Mouse (Mus musculus): ENCODE results near the gene Map3k13.

Gene Map3k13

GRCm38 (mm10) chr16:21852374-21852773, 58.2 kb downstream of the Map3k13 start:
- no peak for DNase-seq (ENCODE audit: low read depth, low spot score)

DNA sequence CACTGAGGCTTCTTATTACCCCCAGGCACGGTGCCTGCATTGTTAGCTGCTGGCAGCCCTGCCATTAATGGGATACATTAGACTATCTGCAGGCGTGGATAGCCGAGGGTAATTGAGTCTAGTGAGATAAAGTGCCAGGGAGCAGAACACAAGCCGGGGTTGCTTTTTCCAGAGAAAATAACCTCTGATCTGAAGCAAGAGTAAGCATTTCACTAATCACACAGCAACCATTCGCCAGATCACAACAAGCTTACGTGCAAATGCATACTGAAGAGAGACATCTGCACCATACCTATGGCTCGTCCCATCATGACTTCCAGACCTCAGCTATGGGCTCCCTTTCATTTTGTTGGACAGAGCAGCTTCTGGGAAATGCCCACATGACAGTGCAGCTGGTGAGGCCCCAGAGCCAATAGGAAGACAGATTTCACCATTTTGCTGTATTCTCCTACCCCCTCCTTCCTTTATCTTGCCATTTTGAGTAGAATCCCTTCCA, 59.3 kb downstream of the Map3k13 start:
- no peak for DNase-seq (ENCODE audit: low read depth, low spot score)

DNA sequence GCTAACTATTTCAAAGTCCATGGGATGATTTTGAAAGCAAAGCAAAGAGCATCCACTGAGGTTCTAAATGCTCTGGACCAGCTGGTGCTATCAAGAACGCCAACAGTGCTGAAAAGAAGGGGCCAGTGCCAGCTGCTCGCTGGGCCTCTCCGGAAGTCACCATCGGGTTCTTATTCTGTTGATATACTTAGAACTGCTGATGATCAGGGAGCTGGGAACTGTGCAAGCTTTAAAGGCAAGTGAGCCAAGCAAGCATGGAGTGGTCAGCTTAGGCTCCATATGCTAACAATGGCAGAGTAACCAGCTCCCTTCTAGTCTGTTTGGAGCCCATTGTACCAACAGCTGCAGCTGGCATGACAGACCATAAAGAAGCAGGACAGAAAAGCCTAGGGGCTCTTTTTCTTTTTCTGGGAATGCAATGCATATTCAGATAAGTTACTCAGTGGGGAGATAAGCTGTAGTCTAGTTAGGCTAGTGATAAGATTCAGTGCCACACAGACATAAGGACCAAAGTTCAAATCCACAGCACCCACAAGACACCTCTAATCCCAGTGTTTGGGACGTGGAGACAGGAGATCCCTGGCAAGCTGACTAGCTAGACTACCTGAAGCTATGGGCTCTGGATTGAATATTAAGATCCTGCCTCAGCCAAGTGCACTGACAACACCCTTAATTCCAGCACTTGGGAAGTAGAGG, 60.6 kb downstream of the Map3k13 start:
- DNase-seq (ENCODE audit: low read depth, low spot score): no peak

GRCm38 (mm10) chr16:21856134-21856533, 62.0 kb downstream of the Map3k13 start:
- no peak for DNase-seq (ENCODE audit: low read depth, low spot score)

GRCm38 (mm10) chr16:21857126-21857644, 63.0 kb downstream of the Map3k13 start:
- DNase-seq (ENCODE audit: low read depth, low spot score): no peak

DNA sequence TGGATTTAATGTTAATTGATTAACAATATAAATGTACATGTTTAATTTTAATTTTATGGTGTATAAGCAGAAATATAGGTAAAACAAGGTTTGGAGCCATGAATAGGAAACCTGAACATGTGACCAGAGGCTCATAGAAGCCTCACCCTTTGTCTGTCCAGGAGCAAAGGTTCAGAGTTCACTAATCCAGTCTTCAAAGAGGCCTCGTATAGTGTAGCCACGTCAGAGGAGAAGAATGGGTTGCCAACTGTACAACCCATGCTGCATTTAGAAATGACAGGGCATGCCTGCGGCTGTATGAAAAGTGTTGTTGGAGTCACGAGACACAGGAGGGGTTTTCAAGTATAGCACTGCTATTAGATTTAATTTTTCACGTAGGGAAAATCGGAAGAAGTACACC, 64.0 kb downstream of the Map3k13 start:
- DNase-seq (ENCODE audit: low read depth, low spot score): no peak

DNA sequence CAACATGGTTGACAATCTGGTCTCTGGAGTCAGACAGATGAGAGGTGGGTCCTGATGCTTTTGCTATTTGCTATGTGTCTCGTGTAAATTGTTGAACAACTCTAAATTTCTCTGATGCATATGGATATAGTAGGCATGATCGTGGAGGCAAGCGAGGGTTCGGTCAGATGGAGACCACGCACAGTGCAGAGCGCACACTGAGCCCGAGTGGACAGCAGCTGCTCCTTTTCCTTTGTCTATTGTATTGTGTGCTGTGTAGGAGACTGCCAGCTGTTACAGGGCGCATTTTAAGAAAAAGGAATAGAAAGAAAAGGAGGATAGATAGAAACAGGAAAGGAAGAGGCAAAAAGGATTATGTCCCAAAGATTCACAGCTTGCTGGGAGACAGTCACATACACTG, 64.7 kb downstream of the Map3k13 start:
- DNase-seq (ENCODE audit: low read depth, low spot score): no peak

GRCm38 (mm10) chr16:21862448-21862847, 68.3 kb downstream of the Map3k13 start:
- DNase-seq (ENCODE audit: low read depth, low spot score): no peak

GRCm38 (mm10) chr16:21865250-21865982, 71.3 kb downstream of the Map3k13 start:
- DNase-seq (ENCODE audit: low read depth, low spot score): no peak

- no peak for DNase-seq (ENCODE audit: low read depth, low spot score)
Observed at GRCm38 (mm10) chr16:21865983-21866575, 71.9 kb downstream of the Map3k13 start.

DNA sequence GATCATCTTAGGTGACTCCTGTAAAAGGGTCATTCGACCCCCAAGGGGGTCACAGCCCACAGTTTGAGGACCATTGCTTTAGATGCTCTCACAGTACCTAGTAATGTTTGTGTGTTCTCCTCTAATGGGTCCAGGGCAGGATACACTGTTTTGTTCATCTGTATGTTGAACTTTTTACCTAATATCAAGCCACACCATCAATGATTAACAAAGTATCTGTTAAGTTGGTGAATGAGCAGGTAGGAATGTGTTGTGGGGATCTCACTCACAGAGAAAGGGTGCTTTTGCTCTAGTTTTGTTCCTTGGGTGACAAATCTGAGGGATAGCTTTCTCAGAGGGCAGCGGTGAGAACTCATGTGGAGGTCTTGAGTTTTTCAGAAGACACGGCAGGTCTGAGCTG, 73.6 kb downstream of the Map3k13 start:
- no peak for DNase-seq (ENCODE audit: low read depth, low spot score)

- no peak for DNase-seq (ENCODE audit: low read depth, low spot score)
Observed at GRCm38 (mm10) chr16:21868651-21869050, 74.5 kb downstream of the Map3k13 start.

GRCm38 (mm10) chr16:21869879-21870278, 75.7 kb downstream of the Map3k13 start:
- DNase-seq (ENCODE audit: low read depth, low spot score): peak; percentile 73

GRCm38 (mm10) chr16:21877735-21878134, 83.6 kb downstream of the Map3k13 start:
- no peak for DNase-seq (ENCODE audit: low read depth, low spot score)

GRCm38 (mm10) chr16:21878834-21879233, 84.7 kb downstream of the Map3k13 start:
- no peak for DNase-seq (ENCODE audit: low read depth, low spot score)

DNA sequence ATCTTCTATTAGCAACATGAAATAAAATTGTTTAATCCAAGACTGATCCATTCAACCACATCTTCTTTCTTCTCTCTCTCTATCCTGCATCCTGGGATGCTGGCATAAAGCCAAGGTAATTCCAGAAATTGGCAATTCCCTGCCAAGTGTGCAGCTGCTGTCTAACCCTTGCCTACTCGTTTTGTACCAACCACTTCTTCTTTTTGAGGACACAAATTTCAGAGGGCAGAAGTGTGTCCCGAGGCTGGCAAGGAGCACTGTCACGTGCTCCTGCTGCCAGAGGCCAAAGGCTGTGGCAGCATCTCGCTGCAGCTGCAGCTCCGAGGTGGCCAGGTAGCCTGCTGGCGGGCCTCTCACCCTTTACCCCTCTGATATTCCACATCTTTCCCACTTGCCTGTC, 87.0 kb downstream of the Map3k13 start:
- no peak for DNase-seq (ENCODE audit: low read depth, low spot score)

DNA sequence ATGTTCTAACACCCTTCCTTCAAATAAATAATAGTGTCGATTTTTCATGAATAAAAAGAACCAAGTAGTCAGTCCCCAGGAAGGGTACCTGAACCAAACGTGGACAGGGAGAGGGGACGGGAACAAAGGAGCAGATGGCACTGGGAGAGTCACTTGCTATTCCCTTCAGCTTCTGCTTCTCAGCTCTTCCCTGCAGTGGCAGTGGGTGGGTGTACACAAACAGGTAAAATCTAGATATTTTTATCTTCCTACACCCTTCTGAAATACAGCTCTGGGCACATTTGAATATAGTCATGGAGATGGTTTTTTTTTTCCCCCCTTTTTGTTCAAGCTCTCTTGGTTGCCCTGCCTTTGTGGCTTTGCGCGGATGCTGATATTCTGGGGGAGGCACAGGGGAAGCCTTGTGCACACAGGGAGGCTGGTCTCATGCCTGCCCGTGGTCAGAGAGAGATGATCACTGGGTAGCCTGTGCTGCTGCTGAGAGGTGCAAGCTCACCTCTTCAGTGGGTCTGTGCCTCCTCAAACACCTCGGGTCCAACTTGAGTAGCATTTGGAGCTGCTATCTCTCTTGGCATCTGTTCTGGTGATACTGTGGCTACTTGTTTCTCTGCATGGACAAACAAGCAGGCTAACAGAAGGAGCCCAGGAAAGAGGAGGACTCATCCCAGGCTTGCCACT, 87.6 kb downstream of the Map3k13 start:
- DNase-seq (ENCODE audit: low read depth, low spot score): no peak

GRCm38 (mm10) chr16:21887601-21888000, 93.5 kb downstream of the Map3k13 start:
- no peak for DNase-seq (ENCODE audit: low read depth, low spot score)

- DNase-seq (ENCODE audit: low read depth, low spot score): no peak
Observed at GRCm38 (mm10) chr16:21893890-21894289, 99.7 kb downstream of the Map3k13 start.

GRCm38 (mm10) chr16:21901286-21901685, 107.1 kb downstream of the Map3k13 start:
- no peak for DNase-seq (ENCODE audit: low read depth, low spot score)

- DNase-seq (ENCODE audit: low read depth, low spot score): no peak
Observed at GRCm38 (mm10) chr16:21904636-21905035, 110.5 kb downstream of the Map3k13 start.

DNA sequence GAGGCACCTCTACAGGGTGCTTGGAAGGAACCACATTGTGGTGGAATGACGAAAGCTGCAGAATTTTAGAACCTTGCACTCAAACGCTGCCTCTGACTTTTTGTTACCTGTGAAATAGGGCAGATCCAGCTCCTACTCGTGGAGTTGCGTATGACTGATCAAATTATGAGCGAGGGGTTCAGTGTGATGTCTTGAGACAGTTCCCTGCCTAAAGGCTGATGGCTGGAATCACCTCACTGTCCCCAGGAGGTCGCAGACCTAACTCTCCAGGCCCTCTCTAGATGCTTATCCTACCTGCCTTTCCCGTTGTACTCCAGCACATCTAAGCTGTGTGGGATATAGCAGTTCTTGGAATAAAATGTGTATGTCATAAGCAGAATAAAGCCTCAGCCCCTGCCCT, 111.8 kb downstream of the Map3k13 start:
- no peak for DNase-seq (ENCODE audit: low read depth, low spot score)
